Mouse (Mus musculus) heart, postnatal 0 days (tissue): ENCODE data around the gene Maip1.

Experiments used
- CTCF ChIP-seq: IDR thresholded peaks from 2 replicates; pipeline ENCODE4 v1.5.1; 2016; ENCODE audit warnings: antibody characterized with exemption, control low read depth, low read depth
- EP300 ChIP-seq: IDR thresholded peaks from 2 replicates; pipeline ENCODE4 v1.6.1; 2016; ENCODE audit warnings: antibody characterized with exemption, low read depth

GRCm38 (mm10) chr1:57436408-57436807 lies 30.3 kb downstream of the Maip1 start:
- TF ChIP-seq CTCF (no peak), EP300 (no peak)
